Mouse (Mus musculus) CD4-positive helper T cell, adult 2 months (primary cell): ENCODE measurements at regions not wholly inside any gene's neighbourhood (a gene's known extent, or its start where the extent isn't known, plus 50 kb on each side); places are given as distances from the start of the nearest gene placed in this dataset.

Source experiments
- DNase-seq: peaks from one replicate; pipeline ENCODE4 v3.0.0-alpha.2; 2012; ENCODE audit warnings: low read depth, missing footprints, low spot score

GRCm38 (mm10) chr3:148762541-148763225, 227.7 kb downstream of the Adgrl2 start:
- DNase-seq, result peak; percentile 72

DNA sequence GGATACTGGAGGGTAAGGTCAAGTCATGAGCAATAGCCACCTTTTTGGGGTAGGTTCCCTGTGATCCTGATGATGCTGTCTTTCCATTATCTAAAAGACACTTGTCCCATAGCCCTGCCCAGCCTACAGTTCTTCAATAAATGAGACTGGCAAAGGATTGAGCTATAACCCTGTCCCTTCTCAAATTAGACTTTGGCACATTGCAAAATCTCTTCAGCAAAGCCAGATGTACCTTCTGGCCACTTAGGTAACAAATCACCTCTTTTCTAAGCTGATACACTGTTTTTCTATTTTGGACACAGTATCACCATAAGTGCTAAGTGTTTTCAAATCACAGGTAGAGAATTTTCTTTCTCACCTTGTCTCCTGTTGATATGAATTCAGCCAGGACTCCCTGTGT, 228.8 kb downstream of the Adgrl2 start:
- no peak for DNase-seq

DNA sequence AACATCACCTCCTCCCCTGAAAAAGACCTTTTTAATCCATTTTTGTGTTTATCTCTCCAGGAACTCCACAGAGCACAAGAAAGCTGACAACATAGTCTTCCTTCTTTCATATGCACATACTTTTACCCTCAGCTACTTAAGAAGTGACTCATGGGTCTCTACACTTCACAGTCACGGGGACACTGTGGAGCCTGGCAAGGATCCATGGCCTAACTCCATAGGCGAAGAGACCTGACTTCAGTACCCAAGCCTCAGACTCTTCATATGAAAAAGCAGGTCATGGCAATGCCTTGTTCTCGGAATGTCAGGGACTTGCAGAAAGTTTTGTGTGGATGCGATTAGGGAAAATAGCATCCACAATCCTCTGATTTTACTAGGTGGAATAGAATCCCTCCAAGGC, 230.9 kb downstream of the Adgrl2 start:
- no peak for DNase-seq

- no peak for DNase-seq
These were observed 244.1 kb downstream of the Adgrl2 start for GRCm38 (mm10) chr3:148746234-148746633.

DNA sequence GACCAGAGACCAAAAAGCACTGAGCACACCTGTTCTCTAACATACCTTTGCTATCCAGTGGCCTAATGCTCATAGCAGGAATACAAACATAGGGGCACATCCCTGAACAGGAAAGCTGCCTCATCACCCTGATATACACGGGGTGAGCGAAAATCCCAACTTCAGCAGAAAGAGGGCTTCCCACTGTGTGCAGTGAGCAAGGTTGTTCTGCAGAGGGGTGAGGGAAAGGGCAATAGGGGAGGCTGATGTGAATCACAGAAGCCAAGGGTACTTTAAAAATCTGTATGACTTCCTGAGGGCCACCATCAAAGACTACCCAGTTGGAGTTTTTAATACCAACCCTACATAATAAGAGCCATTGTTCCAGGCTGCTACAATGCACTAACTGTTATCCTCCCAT, 245.7 kb downstream of the Adgrl2 start:
- DNase-seq, result no peak

- DNase-seq, result no peak
These were observed 256.1 kb downstream of the Adgrl2 start for GRCm38 (mm10) chr3:148734194-148734749.

GRCm38 (mm10) chr3:148733227-148733854, 257.0 kb downstream of the Adgrl2 start:
- no peak for DNase-seq

DNA sequence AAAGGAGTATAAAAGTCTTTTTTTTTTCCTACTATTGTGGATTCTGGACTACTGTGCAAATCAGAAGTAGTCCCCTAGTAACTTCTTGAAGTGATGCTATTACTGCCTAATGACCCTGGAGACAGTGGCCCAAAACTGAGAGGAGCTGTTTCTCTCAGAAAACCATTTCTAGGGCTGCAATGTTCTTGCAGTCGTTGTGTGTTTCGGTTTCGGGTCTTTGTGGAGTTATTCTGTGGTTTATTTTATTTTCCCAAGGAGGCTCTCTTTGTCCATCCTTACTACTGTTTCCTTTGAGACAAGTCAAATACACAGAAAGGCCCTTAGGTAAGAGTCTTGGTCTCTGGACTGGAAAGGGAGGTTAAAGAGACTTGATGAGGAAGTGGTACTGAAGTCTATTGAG, 258.9 kb downstream of the Adgrl2 start:
- no peak for DNase-seq

- peak; percentile 27 for DNase-seq
These were observed 261.1 kb downstream of the Adgrl2 start for GRCm38 (mm10) chr3:148729242-148729680.

DNA sequence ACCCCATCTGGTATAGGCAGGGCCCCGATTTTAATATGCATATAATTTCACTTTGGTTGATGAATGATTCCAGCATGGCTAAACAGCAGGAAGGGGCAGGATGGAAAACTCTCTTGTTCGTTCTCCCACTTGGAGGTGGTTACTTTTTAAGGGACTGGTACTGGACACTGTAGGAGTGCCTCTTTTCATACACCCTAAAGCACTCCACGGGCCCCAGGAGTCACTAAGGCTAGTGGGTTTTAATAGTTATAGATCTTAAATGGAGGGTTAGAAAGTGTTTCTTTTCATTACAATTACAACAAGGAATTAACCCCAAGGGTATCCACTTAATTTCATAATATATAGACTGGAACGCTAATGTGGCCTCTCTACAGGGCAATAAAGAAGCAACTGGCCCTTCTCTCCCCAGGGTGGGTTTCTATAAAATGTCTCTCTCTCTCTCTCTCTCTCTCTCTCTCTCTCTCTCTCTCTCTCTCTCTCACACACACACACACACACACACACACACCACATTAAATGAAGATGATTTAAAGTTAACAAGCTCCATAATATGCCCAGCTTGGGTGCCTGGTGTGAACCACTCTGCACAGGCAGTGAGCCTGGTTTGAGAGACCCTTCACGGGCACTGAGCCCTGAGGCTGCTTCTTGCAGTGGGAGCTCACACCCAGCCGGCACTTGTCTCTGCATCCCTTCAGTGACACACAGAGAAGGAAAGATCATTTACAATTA, 261.7 kb downstream of the Adgrl2 start:
- no peak for DNase-seq

- DNase-seq, result peak; percentile 4
These were observed 263.6 kb downstream of the Adgrl2 start for GRCm38 (mm10) chr3:148726596-148727331.

DNA sequence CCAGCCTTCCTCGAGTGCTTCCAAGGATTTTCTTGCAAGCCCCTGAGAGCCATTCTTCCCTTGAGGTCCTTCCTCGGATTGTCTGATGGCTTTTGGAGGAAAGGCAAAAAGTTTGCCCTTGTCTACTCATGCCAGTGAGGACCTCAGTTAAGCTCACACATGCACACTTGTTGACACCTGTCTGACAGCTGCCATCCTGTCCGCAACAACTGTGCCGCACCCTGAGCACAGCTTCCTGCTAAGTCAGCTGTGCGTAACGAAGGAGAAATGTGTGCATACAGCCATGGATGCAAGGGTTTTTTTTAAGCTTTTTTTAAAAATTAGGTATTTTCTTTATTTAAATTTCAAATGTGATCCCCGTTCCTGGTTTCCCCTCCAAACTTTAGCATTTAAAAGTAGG, 293.8 kb downstream of the Adgrl2 start:
- DNase-seq, result no peak

GRCm38 (mm10) chr3:148695453-148695852, 294.9 kb downstream of the Adgrl2 start:
- DNase-seq, result no peak

GRCm38 (mm10) chr3:148683181-148683580, 307.2 kb downstream of the Adgrl2 start:
- no peak for DNase-seq

DNA sequence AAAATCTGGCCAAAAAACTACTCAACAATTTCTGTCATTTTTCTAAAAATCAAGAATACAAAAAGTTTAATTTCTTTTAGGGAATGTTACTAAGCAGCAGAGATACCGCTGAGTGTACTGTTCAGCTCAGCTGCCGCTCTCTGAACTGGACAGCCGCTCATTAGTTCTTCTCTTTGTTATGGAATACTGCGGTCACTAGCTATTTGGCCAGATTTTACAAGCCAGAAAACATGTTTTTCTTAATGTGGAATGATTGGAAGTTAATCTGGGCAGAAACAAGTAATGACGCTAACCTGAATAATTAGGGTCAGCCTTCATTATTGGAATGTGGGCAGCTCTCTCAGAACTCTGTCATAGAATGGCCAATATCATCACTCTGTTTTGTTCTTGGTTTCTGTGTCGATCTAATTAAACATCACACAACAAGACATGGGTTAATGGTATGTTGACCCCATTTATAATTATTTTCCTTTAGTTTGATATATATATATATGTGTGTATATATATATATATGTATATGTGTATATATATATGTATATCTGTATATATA, 307.8 kb downstream of the Adgrl2 start:
- no peak for DNase-seq

- no peak for DNase-seq
These were observed 309.2 kb downstream of the Adgrl2 start for GRCm38 (mm10) chr3:148681186-148681585.

GRCm38 (mm10) chr3:148680737-148681136, 309.6 kb downstream of the Adgrl2 start:
- no peak for DNase-seq

- no peak for DNase-seq
These were observed 310.3 kb downstream of the Adgrl2 start for GRCm38 (mm10) chr3:148680086-148680485.

DNA sequence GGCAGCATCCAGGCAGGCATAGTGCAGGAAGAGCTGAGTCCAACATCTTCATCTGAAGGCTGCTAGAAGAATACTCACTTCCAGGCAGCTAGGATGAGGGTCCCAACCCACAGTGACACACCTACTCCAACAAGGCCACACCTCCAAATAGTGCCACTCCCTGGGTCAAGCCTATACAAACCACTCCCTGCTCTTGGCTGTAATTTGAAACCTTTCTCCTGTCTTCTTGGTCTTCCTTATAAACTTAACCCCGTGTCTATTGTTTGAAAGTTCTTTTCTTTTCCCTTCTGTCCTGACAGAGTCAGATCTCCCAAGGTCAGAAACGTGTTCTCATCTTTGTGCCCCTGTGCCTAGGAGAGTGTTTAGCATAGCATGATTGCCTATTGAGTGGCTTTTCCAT, 311.2 kb downstream of the Adgrl2 start:
- no peak for DNase-seq

DNA sequence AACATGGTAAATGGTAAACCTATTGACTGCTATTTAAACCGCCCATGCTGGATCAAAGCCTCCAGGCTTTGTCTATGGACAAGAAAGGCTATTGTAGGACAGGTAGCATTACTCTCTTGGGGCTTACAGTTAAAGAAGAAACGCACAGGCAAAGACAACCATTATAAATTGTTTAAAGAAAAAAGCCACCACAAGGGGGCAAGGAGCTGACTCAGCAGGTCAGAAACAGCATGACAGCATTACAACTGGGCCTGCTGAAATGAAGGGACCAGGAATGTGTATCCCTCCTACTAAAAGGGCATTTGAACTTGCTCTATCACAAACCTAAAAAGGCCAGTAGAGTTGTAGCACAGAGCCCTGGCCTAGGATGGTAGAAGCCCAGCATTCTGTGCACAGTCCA, 314.3 kb downstream of the Adgrl2 start:
- no peak for DNase-seq

GRCm38 (mm10) chr3:148662888-148663477, 327.4 kb downstream of the Adgrl2 start:
- no peak for DNase-seq
